Mouse (Mus musculus) T-cell, adult 66 days (primary cell): ENCODE results near the gene Srrd. TPM values are rescaled to one million over a fixed set of nuclear protein-coding genes. Genes with fewer than 3 reads are reported as not detected.

Experiments used
- total RNA-seq, 2 experiments: library from RNA; stranded (reverse); gene quantifications; 3 replicates in 1 of 2; 4 replicates in 1 of 2; pipeline ENCODE4 v1.2.4; 2023

The Srrd gene
- total RNA-seq: 10 to 100 TPM; 31.1 to 40.3 TPM

DNA sequence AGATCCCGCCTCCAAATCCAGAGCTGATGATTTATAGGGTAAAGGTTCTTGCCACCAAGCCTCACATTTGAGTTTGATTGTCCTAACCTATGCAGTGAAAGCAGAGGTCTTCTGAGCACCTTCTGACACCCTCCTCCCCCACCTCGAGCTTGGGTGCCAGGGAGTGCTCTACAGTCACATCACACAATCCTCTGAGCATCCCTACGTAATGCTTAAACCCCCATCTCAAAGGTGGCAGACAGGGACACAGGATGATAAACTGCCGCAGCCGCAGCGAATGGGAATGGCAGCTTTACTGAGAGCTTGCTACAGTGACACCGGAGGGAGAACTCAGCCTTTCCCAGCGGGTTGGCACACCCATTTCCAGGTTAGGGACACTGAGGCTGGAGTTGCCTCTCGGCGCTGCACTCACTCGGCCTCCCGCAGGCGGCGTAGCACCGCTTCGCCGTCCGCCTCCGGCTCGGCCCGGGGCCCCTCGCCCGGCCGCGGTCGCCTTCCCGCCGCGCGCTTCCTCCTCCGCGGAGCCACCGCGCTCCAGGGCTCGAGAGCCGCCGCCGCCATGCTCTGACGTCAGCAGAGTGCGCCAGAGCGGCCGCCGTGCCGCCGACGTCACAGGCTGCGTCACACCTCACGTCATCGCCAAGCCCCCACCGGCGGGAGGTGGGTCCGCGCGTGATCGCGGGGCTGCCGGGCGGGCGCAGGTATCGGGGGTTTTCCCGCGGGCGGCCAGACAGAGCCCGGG lies at the start of gene Srrd, which contains the start of gene Hps4:
Srrd (minus strand) TSS at position 578 of the 742 bp plus-strand sequence.
Hps4 (plus strand) TSS at position 621 of the 742 bp plus-strand sequence.

GRCm38 (mm10) chr5:112355910-112356309 lies 13.1 kb upstream of the Srrd start, which contains the start of gene Gm6583:
Gene Gm6583 (minus strand): TSS chr5:112356033.

GRCm38 (mm10) chr5:112325546-112326445 lies 17.0 kb downstream of the Srrd start, which contains the start of gene Tfip11:
Gene Tfip11 (plus strand): TSS chr5:112326358.

Other genes starting within 250 kb of the Srrd start
- gene Cryba4, start 90.5 kb downstream of the Srrd start, total RNA-seq: not detected
- not detected for gene Crybb1, start 87.2 kb downstream of the Srrd start, total RNA-seq
- gene Tpst2, start 66.3 kb downstream of the Srrd start, total RNA-seq: 100 to 1,000 TPM; 131 to 156 TPM
- gene Tfip11, start 16.7 kb downstream of the Srrd start, total RNA-seq: 10 to 100 TPM; 69.4 to 89.8 TPM
- 10 to 100 TPM; 19.2 to 22.2 TPM for gene Hps4, start within 50 bp of the Srrd start, total RNA-seq
- not detected for gene Gm6583, start 13.0 kb upstream of the Srrd start, total RNA-seq
- gene Asphd2, start 51.8 kb upstream of the Srrd start, total RNA-seq: not detected
- gene Gm6588, start 106.4 kb upstream of the Srrd start, total RNA-seq: not detected
- not detected for gene Sez6l, start 234.1 kb upstream of the Srrd start, total RNA-seq